Mouse (Mus musculus): Measurements from ENCODE around the gene Bsn.

DNA sequence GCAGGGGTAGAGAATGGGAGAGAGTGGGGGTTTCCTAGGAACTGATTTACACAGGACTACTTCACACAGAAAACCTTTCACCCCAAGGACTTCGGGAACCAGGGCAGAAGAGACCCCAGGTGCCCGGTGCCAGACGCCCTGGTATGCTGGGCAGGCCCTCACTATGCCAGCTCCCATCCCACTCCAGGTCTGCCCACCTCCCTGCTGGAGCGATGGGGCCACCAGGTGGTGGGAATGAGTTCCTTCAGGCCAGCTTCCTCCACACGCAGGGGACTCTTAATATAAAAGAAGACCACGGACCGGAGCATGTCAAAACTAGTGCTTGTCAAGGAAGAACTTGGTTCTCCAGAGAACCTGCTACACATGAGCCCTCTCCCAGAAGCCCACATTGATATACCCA is 123.0 kb downstream of the Bsn start:
- TF ChIP-seq CTCF (IDR thresholded peaks at IDR 0.05; ENCODE audit: low read depth, low read length) (no peak), GATA1 (IDR thresholded peaks at IDR 0.05; ENCODE audit: borderline replicate concordance, low read length) (no peak)
